Comparison of ENCODE assay signal across 8 mouse cellular contexts in the genomic region with DNA sequence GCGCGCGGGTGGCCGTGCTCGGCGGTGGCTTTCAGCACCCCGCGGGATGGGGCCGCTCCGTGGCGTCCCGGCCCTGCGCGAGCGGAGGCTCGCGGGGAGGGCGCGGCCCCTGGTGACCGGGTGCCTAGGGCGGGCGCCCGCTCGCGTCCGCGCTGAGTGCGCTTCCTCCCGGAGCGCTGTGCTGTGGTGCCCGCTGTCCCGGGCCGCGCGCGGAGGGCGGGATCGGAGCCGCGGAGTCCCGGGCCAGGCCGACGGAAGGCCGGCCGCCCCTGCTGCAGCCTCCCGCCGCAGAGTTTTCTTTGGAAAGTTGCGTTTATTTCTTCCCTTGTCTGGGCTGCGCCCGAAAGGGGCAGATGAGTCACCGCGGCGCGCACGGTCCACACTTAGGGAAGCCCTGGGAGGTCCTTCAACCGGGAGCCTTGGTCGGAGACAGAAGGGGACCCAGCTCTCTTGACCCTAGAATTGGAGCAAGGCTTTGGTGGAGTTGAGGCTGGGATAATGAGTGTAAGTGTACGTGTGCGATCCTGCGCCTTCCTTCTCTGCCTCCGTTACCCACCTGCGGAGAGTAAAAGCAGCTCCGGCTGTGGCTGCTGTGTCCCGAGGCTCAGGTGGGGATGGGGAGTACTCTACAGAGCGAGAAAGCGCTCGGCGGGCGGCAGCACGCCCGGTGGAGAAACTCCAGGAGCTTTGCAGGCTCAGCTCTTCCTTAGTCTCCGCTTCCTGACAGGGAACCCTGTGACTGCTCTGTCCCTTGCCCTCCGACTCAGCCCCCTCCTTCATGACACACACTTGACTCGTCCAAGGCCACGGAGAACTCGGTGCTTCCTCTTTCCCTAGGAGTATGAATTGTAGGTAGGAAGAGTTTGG. TPM values are rescaled to one million over a fixed set of nuclear protein-coding genes. Genes with fewer than 3 reads are reported as not detected.
DNase-seq lines count a peak whose midpoint lies in the region; ATAC-seq and TF ChIP-seq lines count a peak whose summit lies in the region.

No protein-coding gene starts in this region.

- intact Hi-C loops in left cerebral cortex, adult 2 months (cut with DNase I) = loop anchor here (10.0 kb wide), 1 partner anchor 249 kb away; no protein-coding TSS in a partner anchor

- H3K9ac ChIP-seq in kidney, postnatal 0 days (ENCODE audit: low read depth, low read length) = peak overlapping the region; percentile 71
- H3K9ac ChIP-seq in midbrain, embryonic 14.5 days (replicated peaks; ENCODE audit: low read length) = peak overlapping the region; percentile 66

- TF ChIP-seq CTCF in left cerebral cortex, adult 2 months (IDR thresholded peaks at IDR 0.05) = no peak
- TF ChIP-seq CTCF in kidney, postnatal 0 days (IDR thresholded peaks at IDR 0.05; ENCODE audit: low read depth) = no peak

- no peaks in the 10 kb centered on the region for H3K9me3 ChIP-seq in heart, embryonic 10.5 days
- no peaks in the 10 kb centered on the region for H3K9me3 ChIP-seq in kidney, postnatal 0 days (replicated peaks; ENCODE audit: low read length)
- H3K9me3 ChIP-seq in midbrain, embryonic 14.5 days (ENCODE audit: control insufficient read depth, low read length) = no peaks in the 10 kb centered on the region

- H3K27me3 ChIP-seq in heart, embryonic 10.5 days (ENCODE audit: insufficient read depth, poor library complexity, severe bottlenecking) = peaks cover 89% of the 10 kb centered on the region
- H3K27me3 ChIP-seq in kidney, postnatal 0 days (ENCODE audit: insufficient read depth, low read length) = no peaks in the 10 kb centered on the region
- H3K27me3 ChIP-seq in midbrain, embryonic 14.5 days (ENCODE audit: control insufficient read depth, insufficient read depth, low read length) = peaks cover 10% of the 10 kb centered on the region; the same call in 1 of the 2 replicates

- DNase-seq in left cerebral cortex, adult 2 months (ENCODE audit: extremely low spot score in 1 of 2, low spot score in 2 of 2) = no peak
- DNase-seq in left cerebral cortex, adult 9 months (ENCODE audit: low spot score in 2 of 2) = no peak
- DNase-seq in adrenal gland, adult 8-10 months = peak; percentile 41
- DNase-seq in heart, embryonic 10.5 days (ENCODE audit: low spot score) = no peak
- DNase-seq in kidney, postnatal 0 days (ENCODE audit: low spot score) = no peak
- DNase-seq in midbrain, embryonic 14.5 days = peak; percentile 54
- no peak for DNase-seq in layer of hippocampus, postnatal 14 days (ENCODE audit: low spot score in 2 of 2)
- DNase-seq in layer of hippocampus, adult 9-10 months (ENCODE audit: low spot score) = no peak

- peak overlapping the region; percentile 95 for H3K4me2 ChIP-seq in kidney, postnatal 0 days (ENCODE audit: low read length)
- peak overlapping the region; percentile 99 for H3K4me2 ChIP-seq in midbrain, embryonic 14.5 days (ENCODE audit: low read length)

- peak; percentile 67 for ATAC-seq in kidney, postnatal 0 days (replicated peaks; ENCODE audit: low FRiP score, low read depth)
- ATAC-seq in midbrain, embryonic 14.5 days (ENCODE audit: low FRiP score, low TSS enrichment) = peak; percentile 77

- H3K4me3 ChIP-seq in left cerebral cortex, adult 2 months = peak overlapping the region; percentile 58
- peak overlapping the region; percentile 88 for H3K4me3 ChIP-seq in heart, embryonic 10.5 days
- peak overlapping the region; percentile 78 for H3K4me3 ChIP-seq in kidney, postnatal 0 days (replicated peaks; ENCODE audit: low read depth, low read length)
- H3K4me3 ChIP-seq in midbrain, embryonic 14.5 days (replicated peaks; ENCODE audit: low read depth, low read length) = peak overlapping the region; percentile 82

- no peak overlapping the region for H3K27ac ChIP-seq in left cerebral cortex, adult 2 months
- H3K27ac ChIP-seq in heart, embryonic 10.5 days = peak overlapping the region; percentile 69
- peak overlapping the region; percentile 47; the same call in 1 of the 2 replicates for H3K27ac ChIP-seq in kidney, postnatal 0 days
- H3K27ac ChIP-seq in midbrain, embryonic 14.5 days (replicated peaks; ENCODE audit: low read depth, low read length) = 0 out of 2 replicates have a peak overlapping the region, but pooled peaks have one; percentile 1

- under 1% methylated on average over 75 of the region's 76 CpGs for WGBS in heart, embryonic 10.5 days
- WGBS in kidney, postnatal 0 days = 1% methylated on average over 62 of the region's 76 CpGs
- under 1% methylated on average over 76 of the region's 76 CpGs for WGBS in midbrain, embryonic 14.5 days

- peaks cover 21% of the 10 kb centered on the region for H3K4me1 ChIP-seq in heart, embryonic 10.5 days
- peaks cover 17% of the 10 kb centered on the region; the same call in 1 of the 2 replicates for H3K4me1 ChIP-seq in kidney, postnatal 0 days (replicated peaks; ENCODE audit: insufficient read depth, low read length)
- H3K4me1 ChIP-seq in midbrain, embryonic 14.5 days (ENCODE audit: control insufficient read depth, insufficient read depth, low read length) = peaks cover 17% of the 10 kb centered on the region

- no peaks in the 10 kb centered on the region for H3K36me3 ChIP-seq in heart, embryonic 10.5 days
- no peaks in the 10 kb centered on the region for H3K36me3 ChIP-seq in kidney, postnatal 0 days (ENCODE audit: insufficient read depth, low read length)
- no peaks in the 10 kb centered on the region for H3K36me3 ChIP-seq in midbrain, embryonic 14.5 days (ENCODE audit: control insufficient read depth, insufficient read depth, low read length)

RNA-seq across cellular contexts. Expression of gene Slc45a3, which starts 0.6 kb away (rescaled TPM):
- under 1 TPM; 0.48 to 0.68 TPM for total RNA-seq in left cerebral cortex, adult 2 months (2021)
- 10 to 100 TPM; 18.4 to 53.4 (median 36.3) TPM for total RNA-seq in adrenal gland, adult 8-10 months (2022)
- 1.1 and 1.9 TPM in 2 replicates for polyA plus RNA-seq in heart, embryonic 10.5 days (2016; fragmentation: Nextera tagmentation; extraction: Ambion mirVana)
- 9.1 and 10.1 TPM in 2 replicates for polyA plus RNA-seq in kidney, postnatal 0 days (2015; fragmentation: Nextera tagmentation; extraction: Ambion mirVana)
- polyA plus RNA-seq in midbrain, embryonic 14.5 days (2014; fragmentation: Nextera tagmentation; extraction: Ambion mirVana) = 2.6 and 6.4 TPM in 2 replicates
- 1 to 10 TPM; 2.0 to 2.6 TPM for total RNA-seq in layer of hippocampus, postnatal 14 days (2021)

RNA-seq across cellular contexts. Expression of gene Elk4, which starts 44.1 kb away (rescaled TPM):
- total RNA-seq in left cerebral cortex, adult 2 months (2021) = 10 to 100 TPM; 55.7 to 57.8 TPM
- total RNA-seq in adrenal gland, adult 8-10 months (2022) = 100 to 1,000 TPM in 3 of 4 experiments, 10 to 100 TPM in 1; 91.7 to 118 (median 106) TPM
- 12.2 and 15.3 TPM in 2 replicates for polyA plus RNA-seq in heart, embryonic 10.5 days (2016; fragmentation: Nextera tagmentation; extraction: Ambion mirVana)
- 21.4 and 22.0 TPM in 2 replicates for polyA plus RNA-seq in kidney, postnatal 0 days (2015; fragmentation: Nextera tagmentation; extraction: Ambion mirVana)
- polyA plus RNA-seq in midbrain, embryonic 14.5 days (2014; fragmentation: Nextera tagmentation; extraction: Ambion mirVana) = 14.4 and 17.1 TPM in 2 replicates
- total RNA-seq in layer of hippocampus, postnatal 14 days (2021) = 10 to 100 TPM; 59.1 to 60.4 TPM

RNA-seq across cellular contexts. Expression of gene Nucks1, which starts 53.0 kb away (rescaled TPM):
- 100 to 1,000 TPM; 145 to 148 TPM for total RNA-seq in left cerebral cortex, adult 2 months (2021)
- total RNA-seq in adrenal gland, adult 8-10 months (2022) = 100 to 1,000 TPM; 134 to 174 (median 151) TPM
- 58.3 and 81.0 TPM in 2 replicates for polyA plus RNA-seq in heart, embryonic 10.5 days (2016; fragmentation: Nextera tagmentation; extraction: Ambion mirVana)
- 55.2 and 59.9 TPM in 2 replicates for polyA plus RNA-seq in kidney, postnatal 0 days (2015; fragmentation: Nextera tagmentation; extraction: Ambion mirVana)
- 39.6 and 59.8 TPM in 2 replicates for polyA plus RNA-seq in midbrain, embryonic 14.5 days (2014; fragmentation: Nextera tagmentation; extraction: Ambion mirVana)
- total RNA-seq in layer of hippocampus, postnatal 14 days (2021) = 100 to 1,000 TPM; 154 to 165 TPM

Comparison
In these comparisons a context has a peak if more than half of its experiments do, and no peak if none do; other contexts are left out.
1. DNase-seq: peak in adrenal gland, adult 8-10 months (single experiment) and midbrain, embryonic 14.5 days (single experiment); none in left cerebral cortex, adult 2 months (0 of 2), left cerebral cortex, adult 9 months (0 of 2), heart, embryonic 10.5 days (single experiment), kidney, postnatal 0 days (single experiment), layer of hippocampus, postnatal 14 days (0 of 2) and layer of hippocampus, adult 9-10 months (single experiment).
2. RNA of gene Slc45a3, which starts 0.6 kb away (total RNA-seq): 18.4 to 53.4 TPM in adrenal gland, adult 8-10 months; 2.0 to 2.6 TPM in layer of hippocampus, postnatal 14 days and 0.48 to 0.68 TPM in left cerebral cortex, adult 2 months; every median in the first group is over 4 times any median in the second.
3. Peak in every context shown above with its lines, with median percentiles within 50 percentile points of each other: H3K4me3 ChIP-seq.